Mouse (Mus musculus) embryonic facial prominence, embryonic 10.5 days (tissue): Measurements from ENCODE around the gene Obscn. TPM values are rescaled to one million over a fixed set of nuclear protein-coding genes. Genes with fewer than 3 reads are reported as not detected.
A peak's percentile ranks its signal among the peaks of the same experiment; 100 is the strongest.

Experiments
- DNase-seq: peaks from one replicate; pipeline ENCODE4 v3.0.0-alpha.2; 2017; ENCODE audit warnings: low spot score
- H3K27ac ChIP-seq: fragments of 300-500 bp; sonication (generic); replicated peaks from 2 replicates; pipeline ENCODE4 v1.5.1; 2016; ENCODE audit warnings: mild to moderate bottlenecking
- H3K27me3 ChIP-seq: fragments of 300-500 bp; sonication (generic); replicated peaks from 2 replicates; pipeline ENCODE4 v1.6.1; 2016; ENCODE audit warnings: low read depth, mild to moderate bottlenecking; ENCODE audit not compliant: poor library complexity, severe bottlenecking
- H3K36me3 ChIP-seq: fragments of 300-500 bp; sonication (generic); replicated peaks from 2 replicates; pipeline ENCODE4 v1.6.1; 2016; ENCODE audit warnings: mild to moderate bottlenecking, moderate library complexity
- H3K4me1 ChIP-seq: fragments of 300-500 bp; sonication (generic); 2 replicates; pipeline ENCODE4 v1.6.1; 2016
- H3K4me3 ChIP-seq: fragments of 300-500 bp; sonication (generic); 2 replicates; pipeline ENCODE4 v1.5.1; 2016; ENCODE audit warnings: mild to moderate bottlenecking, moderate library complexity
- H3K9me3 ChIP-seq: fragments of 300-500 bp; sonication (generic); 2 replicates; pipeline ENCODE4 v1.6.1; 2016; ENCODE audit warnings: mild to moderate bottlenecking
- WGBS: fragments of 180-500 bp; shearing (Covaris S2); methylation state at CpG from one replicate; pipeline ENCODE4 v1.1.7; 2016; 5-methylcytosine and 5-hydroxymethylcytosine counted together
- microRNA-seq: library from miRNA; unstranded; fragments of <30 nt; microRNA quantifications from one replicate; pipeline ENCODE4, GENCODE M21; 2017
- polyA plus RNA-seq: library from polyadenylated mRNA; unstranded; fragments of >200 nt; fragmentation: Nextera tagmentation; extraction: Ambion mirVana; gene quantifications from 2 replicates; pipeline ENCODE4 v1.2.1, GENCODE M21; 2016

The Obscn gene
- polyA plus RNA-seq, 1 experiment from 2014 or later, result 0.05 TPM

DNA sequence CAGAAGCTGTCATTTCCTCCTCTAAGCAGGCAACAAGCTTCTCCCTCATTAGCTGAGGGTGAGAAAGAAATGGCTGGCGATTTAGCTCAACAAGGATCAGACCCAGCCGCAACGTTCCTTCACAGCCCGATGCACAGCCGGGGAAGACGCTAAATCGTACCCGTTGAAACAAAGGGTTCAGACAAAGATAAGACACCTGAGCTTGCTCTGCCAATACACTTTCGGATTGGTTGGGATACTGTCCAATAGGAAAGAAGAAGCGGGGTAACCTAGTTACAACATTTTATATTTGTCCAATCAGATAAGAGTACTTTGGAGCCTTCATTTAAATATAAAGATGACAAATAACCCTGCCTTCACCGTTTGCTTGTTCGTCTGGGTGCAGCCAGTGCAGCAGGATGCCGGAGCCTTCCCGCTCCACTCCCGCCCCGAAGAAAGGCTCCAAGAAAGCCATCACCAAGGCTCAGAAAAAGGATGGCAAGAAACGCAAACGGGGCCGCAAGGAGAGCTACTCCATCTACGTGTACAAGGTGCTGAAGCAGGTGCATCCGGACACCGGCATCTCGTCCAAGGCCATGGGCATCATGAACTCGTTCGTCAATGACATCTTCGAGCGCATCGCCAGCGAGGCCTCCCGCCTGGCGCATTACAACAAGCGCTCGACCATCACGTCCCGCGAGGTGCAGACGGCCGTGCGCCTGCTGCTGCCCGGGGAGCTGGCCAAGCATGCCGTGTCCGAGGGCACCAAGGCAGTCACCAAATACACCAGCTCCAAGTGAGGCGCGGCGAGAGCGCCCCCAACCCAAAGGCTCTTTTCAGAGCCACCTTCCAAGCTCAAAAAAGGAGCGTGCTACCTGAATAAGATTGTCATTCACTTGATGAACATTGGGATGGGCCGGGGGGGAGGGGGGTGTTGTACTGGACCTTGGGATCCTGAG lies 187.4 kb downstream of the Obscn start, which contains the start of gene Hist3h2ba:
Gene Hist3h2ba (plus strand): TSS at position 379 of the 938 bp plus-strand sequence.
- Histone ChIP-seq H3K27ac (peak within 1 kb of the TSS; percentile 89), H3K36me3 (no peaks in the 10 kb centered on the region), H3K27me3 (peaks cover 80% of the 10 kb centered on the region), H3K4me1 (peaks cover 26% of the 10 kb centered on the region), H3K4me3 (peak within 1 kb of the TSS; percentile 64), H3K9me3 (no peaks in the 10 kb centered on the region)
- WGBS, result under 1% methylated on average over 48 of the region's 48 CpGs
- DNase-seq, result peak; percentile 72

DNA sequence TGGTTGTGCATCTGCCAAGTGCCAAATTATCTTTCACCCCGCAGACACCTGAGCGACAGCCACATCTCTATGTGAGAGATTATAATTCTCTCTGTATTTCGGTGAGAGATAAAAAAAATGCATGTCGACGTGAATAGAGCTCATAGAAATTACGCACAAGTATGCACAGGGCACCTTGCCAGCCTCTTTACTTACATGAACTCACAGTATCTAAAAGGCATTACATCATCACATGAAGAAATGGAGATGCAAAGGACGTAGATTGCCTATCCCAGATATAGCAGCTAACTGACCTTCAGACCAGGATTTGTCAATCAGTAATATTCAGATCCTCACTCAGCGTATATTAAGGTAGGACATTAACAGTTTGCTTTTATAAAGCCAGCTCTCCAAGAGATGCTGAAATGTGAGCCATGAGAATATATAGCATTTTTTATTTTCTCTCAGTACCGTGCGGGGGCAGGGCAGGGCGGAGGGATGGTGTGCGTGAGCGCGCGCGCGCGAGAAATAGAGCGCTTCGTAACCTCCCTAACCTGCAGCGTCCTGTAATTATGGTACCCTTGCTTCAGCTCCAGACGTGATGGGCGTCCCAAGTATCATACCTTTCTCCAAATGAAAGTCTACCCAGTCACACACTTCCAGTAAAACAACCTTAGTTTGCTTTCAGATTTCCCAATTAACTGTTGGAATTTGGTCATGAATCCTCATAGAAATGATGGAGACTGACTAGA lies 188.2 kb downstream of the Obscn start:
- H3K36me3 ChIP-seq, result no peaks in the 10 kb centered on the region
- peak; percentile 54 for DNase-seq
- peaks cover 18% of the 10 kb centered on the region for H3K4me1 ChIP-seq
- H3K9me3 ChIP-seq, result no peaks in the 10 kb centered on the region
- 22% methylated on average over 23 of the region's 23 CpGs for WGBS
- H3K27me3 ChIP-seq, result peaks cover 86% of the 10 kb centered on the region
- H3K4me3 ChIP-seq, result peak overlapping the region; percentile 64
- peak overlapping the region; percentile 85 for H3K27ac ChIP-seq

DNA sequence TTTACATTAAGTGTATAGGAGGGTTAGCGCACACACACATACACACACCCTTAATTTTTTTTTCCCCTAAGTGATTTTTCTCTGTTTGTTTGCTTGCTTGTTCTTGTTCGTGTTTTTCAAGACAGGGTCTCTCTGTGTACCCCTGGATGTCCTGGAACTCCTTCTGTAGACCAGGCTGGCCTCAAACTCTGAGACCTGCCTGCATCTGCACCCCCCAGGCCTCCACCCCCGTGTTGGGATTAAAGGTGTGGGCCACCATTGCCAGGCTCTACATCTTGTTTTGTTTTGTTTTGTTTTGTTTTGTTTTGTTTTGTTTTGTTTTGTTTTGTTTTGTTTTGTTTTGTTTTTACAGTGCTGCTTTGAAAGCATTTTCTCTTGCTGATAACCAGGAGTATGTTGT lies 188.9 kb downstream of the Obscn start:
- H3K27ac ChIP-seq, result 0 out of 2 replicates have a peak overlapping the region, but pooled peaks have one; percentile 85
- peaks cover 14% of the 10 kb centered on the region for H3K4me1 ChIP-seq
- 83% methylated on average over 3 of the region's 3 CpGs for WGBS
- DNase-seq, result no peak
- H3K36me3 ChIP-seq, result no peaks in the 10 kb centered on the region
- no peak overlapping the region for H3K4me3 ChIP-seq
- H3K27me3 ChIP-seq, result peaks cover 85% of the 10 kb centered on the region
- H3K9me3 ChIP-seq, result no peaks in the 10 kb centered on the region

Small RNAs within 50 kb of the gene (microRNA-seq; reads per million reads assigned to microRNA genes)
- not detected for gene Gm44313

Other genes starting within 250 kb of the Obscn start
- gene Zfp39, start 232.2 kb downstream of the Obscn start, polyA plus RNA-seq, result 5.7 and 6.3 TPM in 2 replicates
- gene Btnl10, start 218.5 kb downstream of the Obscn start, polyA plus RNA-seq, result not detected in 2 replicates
- gene Rnf187, start 197.5 kb downstream of the Obscn start, polyA plus RNA-seq, result 255 and 258 TPM in 2 replicates
- 23.0 and 25.0 TPM in 2 replicates for gene Hist3h2ba, start 187.5 kb downstream of the Obscn start, polyA plus RNA-seq
- 17.8 and 19.0 TPM in 2 replicates for gene Hist3h2a, start 181.7 kb downstream of the Obscn start, polyA plus RNA-seq
- 0.19 and 0.40 TPM in 2 replicates for gene Trim17, start 181.7 kb downstream of the Obscn start, polyA plus RNA-seq
- 19.0 and 19.1 TPM in 2 replicates for gene Trim11, start 158.3 kb downstream of the Obscn start, polyA plus RNA-seq
- gene Iba57, start 27.3 kb upstream of the Obscn start, polyA plus RNA-seq, result 4.0 and 4.7 TPM in 2 replicates
- 0.15 TPM in 1 of 2 replicates, not detected in the other for gene Gjc2, start 46.8 kb upstream of the Obscn start, polyA plus RNA-seq
- 133 and 146 TPM in 2 replicates for gene Guk1, start 55.8 kb upstream of the Obscn start, polyA plus RNA-seq
- gene Mrpl55, start 66.1 kb upstream of the Obscn start, polyA plus RNA-seq, result 119 and 128 TPM in 2 replicates
- 43.9 and 46.0 TPM in 2 replicates for gene 2310033P09Rik, start 71.9 kb upstream of the Obscn start, polyA plus RNA-seq
- 645 and 651 TPM in 2 replicates for gene Arf1, start 91.9 kb upstream of the Obscn start, polyA plus RNA-seq
- 0.77 and 1.7 TPM in 2 replicates for gene Wnt3a, start 154.3 kb upstream of the Obscn start, polyA plus RNA-seq
- gene Wnt9a, start 170.5 kb upstream of the Obscn start, polyA plus RNA-seq, result 2.3 and 2.6 TPM in 2 replicates
- gene Prss38, start 239.3 kb upstream of the Obscn start, polyA plus RNA-seq, result not detected in 2 replicates